Mouse (Mus musculus) right cerebral cortex, adult 2 months (tissue): ENCODE measurements at regions not wholly inside any gene's neighbourhood (a gene's known extent, or its start where the extent isn't known, plus 50 kb on each side); places are given as distances from the start of the nearest gene placed in this dataset.

Source experiments
- DNase-seq, 2 experiments: peaks; one replicate each; pipeline ENCODE4 v3.0.0; 2021 to 2022; ENCODE audit warnings: low spot score in 2 of 2

DNA sequence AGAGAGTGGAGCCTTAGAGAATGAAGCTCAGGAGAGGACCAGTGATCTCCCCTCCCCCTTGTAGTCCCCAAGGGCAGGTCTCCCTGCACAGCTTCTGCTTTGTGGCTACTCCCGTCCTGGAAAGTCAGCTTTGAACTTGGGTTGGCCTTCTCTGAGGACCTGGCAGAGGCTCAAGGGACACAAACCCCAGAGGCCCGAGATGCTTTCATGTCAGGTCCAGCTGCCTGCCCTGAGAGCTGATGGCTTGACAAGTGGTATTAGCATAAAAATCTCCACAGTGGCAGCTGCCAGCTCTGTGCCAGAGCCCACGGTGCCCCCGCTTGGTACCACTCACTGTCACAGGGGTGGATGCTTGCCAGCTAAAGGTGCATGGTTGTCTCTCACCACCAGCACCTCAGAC lies 173.8 kb upstream of the Gm4791 start:
- no peak for DNase-seq

DNA sequence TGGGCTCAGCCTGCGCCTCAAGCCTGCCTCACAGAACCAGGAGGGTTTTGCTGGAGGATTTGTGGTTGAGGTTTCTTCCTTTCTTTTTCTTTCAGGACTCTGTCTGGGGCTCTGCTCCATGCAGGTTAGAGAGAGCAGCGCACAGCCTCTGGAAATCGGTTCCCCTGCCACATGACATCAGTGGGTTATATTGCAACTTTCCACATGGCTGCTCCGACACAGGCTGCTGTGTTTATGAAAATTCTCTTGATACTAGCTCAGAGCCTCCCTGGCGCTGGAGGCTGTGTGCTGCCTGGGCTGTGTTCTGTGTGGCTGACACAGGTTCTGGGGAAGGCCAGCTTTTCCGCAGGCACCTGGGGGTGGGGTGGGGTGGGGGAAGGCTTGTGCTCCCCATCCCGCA lies 178.7 kb upstream of the Gm4791 start:
- DNase-seq = no peak

DNA sequence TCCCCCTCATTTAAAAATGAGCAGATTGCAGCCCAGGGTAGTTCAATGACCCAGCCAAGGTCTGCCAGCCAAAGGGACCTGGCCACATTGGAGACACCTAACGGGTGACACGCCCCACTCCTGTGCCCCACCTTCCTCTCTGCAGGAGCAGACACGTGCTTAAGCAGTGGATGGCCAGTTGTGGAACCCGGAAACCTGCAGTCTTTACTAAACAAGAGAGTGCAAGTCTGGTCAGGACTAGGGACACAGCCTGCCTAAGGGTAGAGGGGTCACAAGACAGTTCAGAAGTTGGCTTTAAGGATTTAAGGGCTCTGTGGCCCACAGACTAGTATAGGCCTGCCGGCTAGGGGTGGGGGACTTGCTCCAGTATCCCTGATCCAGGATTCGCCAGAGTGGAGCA lies 179.2 kb upstream of the Gm4791 start:
- no peak for DNase-seq

DNA sequence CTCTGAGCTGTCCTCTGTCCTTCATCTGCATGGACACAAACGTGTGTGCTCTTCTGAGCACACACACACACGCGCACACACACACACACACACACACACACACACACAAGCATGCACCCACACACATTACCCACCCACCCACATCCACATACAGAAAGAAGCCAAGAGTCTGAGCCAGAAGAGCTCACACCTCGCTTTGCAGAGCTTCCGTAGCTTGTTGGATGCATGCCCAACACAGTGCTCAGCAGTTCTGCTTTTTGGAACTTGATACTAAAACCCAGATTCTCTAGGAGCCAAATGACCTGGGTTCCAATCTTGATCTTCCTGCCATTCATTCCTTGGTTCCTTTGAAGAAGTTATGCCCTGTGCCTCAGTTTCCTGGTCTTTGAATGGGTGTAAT lies 182.4 kb upstream of the Gm4791 start:
- DNase-seq = peak; percentile 74 to 77

DNA sequence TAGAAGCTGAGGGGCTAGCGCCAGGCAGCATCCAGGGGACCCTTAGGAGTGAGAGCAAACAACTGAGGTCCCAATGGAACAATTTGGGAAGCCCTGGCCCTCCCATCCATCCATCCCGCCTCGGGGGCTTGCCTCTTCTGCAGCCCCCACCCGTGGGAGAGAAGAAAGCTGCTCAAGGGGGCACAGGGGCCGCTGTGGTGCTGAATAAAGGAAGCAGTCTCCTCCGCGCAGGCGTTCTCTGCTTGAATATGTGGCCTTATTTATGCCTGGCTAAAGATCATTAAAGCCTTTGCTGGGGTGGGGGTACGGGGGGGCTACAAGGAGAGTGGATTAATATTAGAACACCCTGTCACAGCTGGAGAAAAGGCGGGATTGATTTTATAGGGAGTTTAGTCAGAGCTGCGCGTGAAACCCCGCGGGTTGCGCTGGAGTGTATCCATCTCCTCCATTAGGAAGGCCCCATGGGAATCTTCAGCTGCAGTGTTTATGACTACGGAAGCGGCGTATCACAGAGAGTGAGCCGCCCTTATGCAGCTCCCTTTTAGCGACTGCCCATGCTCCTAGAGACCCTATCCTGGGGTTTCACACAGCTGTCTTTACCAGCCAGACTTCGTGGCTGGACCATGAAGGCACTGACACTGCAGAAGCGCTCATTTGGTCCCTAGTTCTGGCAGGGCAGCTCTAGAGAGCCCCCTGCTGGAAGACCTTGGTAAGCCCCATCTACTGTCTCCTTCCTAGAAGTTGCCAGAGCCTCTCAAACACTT lies 183.9 kb upstream of the Gm4791 start:
- DNase-seq = peak; percentile 80 to 89

DNA sequence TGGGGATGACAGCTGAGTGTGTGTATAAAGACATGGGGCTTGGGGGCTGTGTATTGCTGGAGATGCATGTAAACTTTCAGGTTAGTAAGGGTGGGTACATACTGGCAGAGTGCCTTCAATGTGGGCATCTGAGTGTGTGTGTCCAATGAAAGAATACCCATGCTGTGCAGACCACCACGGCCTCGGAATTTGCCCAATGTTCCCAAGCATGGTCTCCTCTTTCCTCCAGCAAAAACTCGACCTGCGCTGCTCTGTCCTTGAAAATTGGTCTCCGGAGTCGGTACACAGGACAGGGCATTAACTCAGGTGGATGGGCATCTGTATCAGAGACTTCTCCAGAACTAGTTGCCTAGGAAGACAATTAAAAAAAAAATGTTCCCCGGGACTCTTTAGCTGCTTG lies 188.3 kb upstream of the Gm4791 start:
- DNase-seq = no peak

DNA sequence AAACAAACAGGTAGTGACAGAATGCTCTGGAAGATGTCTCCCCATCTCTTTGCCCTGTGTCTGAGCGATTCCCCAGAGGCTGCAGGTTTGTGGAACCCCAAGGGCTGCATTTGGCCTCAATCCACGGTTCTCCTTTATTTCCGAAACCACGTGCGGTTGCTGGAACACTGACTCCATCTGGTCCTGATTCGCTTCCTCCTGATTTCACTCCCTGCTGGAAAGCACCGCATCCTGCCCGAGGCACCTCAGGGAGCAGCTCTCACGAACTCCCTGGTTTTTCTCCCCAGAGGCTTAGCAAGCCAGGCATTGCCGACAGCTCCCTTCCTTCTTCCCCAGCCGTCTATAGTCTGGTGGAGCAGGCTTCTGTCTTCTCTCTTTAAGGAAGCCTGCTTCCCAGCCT lies 203.1 kb upstream of the Gm4791 start:
- peak in 1 of 2 experiments; percentile 23 for DNase-seq

DNA sequence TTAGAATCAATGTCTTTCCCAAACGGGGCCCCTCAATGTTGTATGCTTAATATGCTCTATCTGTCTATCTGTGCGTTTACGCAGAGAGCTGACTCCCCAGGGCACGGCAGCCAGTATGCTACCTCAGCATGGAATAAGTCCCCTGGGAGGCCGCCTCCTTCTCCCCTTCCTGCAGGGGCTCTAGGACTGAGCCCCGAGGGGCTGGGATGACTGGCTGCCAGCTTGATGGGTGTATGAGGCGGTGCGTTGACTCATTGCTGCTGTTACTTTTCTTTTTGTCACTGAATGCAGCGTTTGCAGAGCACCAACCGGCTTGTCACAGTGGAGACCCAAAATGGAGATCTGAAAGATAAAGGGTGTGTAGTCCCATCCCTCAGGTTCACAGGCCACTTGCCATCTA lies 209.5 kb upstream of the Gm4791 start:
- DNase-seq = peak; percentile 56 to 64

DNA sequence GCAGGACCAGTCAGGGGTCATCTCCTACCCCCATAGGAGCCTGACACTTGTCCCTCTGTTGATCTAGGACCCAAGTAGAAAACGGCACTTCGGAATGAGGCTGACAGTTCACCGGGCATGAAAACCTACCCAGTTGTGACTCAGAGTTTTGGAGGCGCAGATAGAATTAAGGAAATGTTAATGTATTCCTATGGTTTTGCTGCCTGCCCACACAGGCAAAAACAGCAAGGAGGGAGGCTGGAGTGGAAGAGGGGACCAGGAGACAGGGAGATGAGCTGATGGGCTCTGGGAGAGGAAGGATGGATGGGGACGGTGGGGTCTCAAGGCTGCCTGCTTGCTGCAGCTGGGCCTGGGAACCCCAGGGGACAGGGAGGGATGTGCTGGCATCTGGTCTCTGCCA lies 210.1 kb upstream of the Gm4791 start:
- DNase-seq = peak; percentile 68

DNA sequence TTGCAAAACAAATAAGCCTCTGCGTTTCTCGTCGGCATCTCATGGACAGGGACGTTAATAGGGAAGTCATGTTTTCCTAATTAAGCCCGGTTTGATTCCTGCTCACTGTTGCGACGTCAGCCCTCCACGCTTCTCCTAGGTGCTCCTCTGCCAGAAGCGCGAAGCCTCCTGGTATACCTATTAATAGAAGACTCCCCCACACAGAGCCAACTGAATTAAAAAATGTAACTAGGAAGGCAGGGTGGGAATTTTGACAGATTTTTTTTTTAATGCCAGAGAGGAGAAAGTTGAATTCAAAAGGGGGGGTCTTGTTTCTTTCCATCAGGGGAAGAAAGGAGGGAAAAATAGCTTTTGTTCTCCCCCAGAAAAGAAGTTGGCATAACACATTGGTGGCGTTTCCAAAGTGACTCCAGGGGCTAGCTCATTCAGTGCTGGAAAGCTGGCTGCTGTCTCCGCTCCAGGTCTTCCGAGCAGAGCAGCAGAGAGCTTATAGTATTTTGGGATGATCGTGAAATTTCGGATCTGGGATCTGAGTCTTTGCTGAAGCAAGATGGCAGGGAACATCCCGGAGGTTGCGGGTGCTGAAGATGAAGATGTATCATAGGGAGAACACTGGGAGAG lies 214.1 kb upstream of the Gm4791 start:
- peak in 1 of 2 experiments; percentile 61 for DNase-seq

DNA sequence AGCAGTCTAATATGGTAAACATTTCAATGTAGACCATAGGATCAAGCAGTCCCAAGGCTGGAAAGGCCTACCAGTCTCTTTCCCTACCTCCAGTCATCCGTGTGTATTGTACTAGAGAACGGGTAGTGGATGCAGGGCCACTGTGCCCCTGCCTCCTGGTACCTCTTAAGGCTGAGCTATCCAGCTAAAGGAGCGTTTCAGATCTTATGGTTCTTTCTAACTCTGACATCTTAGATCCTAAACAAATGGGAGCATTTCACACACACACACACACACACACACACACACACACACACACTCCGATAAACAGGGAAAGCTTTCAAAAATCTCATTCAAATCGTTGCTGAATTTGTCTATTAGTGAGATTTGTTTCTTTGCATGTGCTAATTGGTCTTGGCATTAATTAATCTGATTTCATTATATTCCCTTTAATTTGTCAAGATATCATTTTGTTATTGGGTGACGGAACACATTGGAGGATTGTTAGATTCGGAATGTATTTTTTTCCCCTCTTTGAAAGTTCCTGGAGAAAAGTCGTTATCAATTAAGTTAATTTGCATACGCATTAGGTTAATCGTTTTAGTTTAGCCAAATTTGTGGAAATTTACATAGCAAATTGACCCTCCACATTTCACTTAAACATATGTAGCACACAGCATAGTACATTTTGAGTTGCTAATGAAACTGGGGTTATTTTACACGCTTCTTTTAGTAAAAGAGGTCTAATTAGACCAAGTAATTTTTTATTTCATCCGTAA lies 214.8 kb upstream of the Gm4791 start:
- DNase-seq = no peak

DNA sequence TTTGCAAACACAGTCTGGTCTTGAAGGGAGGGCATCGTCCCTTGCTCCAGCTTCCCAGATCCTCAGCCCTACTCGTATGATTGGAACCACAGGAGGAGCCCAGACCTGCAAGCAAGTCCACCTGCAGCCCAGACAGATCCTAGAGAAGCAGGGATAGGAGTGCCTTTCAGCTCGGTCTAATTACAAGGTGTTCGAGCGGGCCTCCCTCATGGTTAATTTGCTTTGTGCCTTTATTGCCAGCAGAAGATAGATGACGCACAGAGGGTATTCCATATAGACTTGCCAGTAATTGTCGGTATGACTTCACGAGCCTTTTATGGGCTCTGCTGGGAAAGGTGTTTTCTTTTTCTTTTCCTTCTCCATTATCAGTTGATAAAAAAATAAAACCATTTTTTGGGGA lies 216.9 kb upstream of the Gm4791 start:
- DNase-seq = no peak

DNA sequence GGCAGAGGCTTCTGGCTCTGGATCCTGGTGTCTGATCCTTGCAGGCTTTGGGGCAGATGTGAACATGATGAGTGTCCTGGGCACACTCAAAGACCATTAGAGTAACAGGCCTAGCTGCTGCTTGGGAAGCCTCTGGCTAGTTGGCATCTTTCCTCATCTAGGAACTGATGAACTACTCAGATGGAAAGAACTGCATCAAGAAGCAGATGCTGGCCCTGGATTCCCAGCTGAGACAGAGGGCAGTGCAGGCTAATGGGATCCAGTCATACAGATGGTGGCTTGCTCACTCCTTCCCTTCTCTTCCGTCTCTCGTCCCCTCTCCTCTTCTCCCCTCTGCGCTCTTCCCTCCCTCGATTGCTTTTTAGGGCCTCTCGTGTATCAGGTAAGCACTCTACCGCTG lies 219.8 kb upstream of the Gm4791 start:
- DNase-seq = no peak

DNA sequence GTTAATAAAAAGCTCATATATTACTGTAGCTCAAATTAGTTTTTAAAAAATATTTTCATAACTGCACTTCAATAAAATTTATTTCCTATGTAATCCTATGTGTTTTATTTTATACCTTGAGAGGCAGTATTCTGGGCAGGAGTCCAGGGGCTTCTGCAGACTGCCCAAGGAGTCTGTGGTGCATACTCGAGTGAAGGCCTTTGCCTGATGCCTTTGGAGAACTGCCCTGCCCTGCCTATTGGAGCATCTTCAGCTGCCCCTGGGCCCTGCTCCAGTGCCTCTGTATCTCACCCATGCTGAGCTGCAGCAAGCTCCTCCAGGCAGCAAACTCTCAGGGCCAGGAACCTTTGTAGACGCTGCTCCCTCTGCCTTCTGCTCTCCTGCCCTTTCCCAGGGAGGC lies 223.7 kb upstream of the Gm4791 start:
- DNase-seq = no peak

DNA sequence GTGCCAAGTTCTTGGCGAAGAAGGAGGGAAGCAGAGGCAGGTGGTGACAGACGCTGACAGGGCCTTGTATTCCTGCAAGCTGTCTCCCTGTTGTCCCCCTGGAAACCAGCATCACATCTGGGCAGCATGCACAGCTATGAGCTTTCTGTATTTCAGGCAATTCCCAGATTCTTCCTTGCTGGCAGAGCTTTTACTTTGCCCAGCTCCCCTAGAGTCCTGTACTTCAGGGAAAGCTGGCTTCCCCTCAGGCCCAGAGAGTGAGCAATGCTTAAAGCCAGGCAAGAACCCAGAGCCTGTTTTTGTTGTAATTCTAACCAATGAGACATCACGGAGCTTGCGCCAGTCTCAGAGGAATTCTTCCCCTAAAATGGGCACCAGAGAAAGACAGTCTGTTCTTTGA lies 238.3 kb upstream of the Gm4791 start:
- peak in 1 of 2 experiments; percentile 31 for DNase-seq

DNA sequence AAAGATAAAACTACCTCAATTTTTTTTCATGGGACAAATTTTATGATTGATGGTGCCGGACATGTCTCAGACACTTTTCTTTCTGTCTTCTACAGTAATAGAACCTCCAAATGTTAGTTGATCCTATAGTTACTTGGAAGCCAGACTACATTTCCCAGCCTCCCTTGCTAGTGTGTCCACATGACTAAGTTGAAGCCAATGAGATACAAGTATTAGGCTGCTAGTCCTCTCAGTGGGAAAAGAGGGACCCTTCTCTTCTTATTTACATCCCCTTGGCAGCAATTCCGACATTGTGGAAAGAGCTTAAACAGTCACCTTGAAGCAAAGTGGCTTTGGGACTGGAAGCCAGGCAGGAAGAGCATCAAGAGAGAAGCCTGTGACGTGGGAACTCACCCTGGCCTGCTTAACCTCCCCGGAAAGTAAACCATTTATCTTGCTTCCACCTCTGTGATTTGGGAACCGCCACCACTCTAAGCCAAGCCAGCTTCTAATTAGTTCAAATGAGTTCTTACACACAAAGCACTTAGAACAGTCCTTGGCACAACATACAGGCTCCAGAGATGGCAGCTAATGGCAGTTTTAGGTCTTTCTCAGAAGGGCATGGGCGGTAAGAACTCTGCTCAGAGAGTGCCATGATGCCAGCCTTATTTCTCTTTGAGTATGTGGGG lies 241.4 kb upstream of the Gm4791 start:
- DNase-seq = no peak

DNA sequence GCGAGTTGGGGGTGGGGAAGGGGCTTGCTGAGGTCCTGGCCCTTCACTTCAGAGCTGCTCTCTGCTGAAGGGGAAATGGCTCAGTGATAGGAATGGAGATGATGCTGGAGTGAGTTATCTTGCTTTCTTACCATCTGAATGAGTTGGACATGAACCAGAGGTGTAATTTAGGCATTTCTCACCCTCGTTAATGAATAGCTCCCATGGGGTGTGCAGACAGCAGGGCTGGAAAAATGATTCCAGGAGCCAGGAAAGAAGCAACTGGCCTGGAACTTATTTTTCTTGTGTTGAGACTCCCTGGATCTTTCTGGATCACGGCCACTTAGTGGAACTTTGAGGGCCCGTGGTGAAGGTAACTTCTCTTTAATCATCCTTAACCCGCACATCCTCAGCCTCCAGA lies 246.6 kb upstream of the Gm4791 start:
- no peak for DNase-seq

DNA sequence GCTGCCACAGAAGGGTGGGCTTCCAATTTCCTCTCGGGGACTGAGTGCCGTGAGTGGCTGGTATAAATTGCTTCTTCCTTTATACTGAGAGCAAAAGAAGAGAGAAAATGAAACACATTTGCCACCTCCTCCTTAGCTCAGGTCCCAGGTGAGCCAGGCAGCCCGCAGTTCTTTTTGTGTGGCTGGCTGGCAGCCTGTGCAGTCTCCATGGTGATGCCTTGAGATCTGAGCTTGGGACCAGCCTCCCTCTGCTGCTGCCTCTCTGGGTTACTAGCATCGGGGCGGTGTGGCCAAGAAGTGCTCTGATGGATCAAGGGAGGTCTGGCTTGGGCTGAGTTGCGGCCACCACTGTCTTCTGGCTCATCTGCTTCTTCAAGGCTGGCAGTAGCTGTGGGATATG lies 249.1 kb upstream of the Gm4791 start:
- peak; percentile 31 to 40 for DNase-seq

DNA sequence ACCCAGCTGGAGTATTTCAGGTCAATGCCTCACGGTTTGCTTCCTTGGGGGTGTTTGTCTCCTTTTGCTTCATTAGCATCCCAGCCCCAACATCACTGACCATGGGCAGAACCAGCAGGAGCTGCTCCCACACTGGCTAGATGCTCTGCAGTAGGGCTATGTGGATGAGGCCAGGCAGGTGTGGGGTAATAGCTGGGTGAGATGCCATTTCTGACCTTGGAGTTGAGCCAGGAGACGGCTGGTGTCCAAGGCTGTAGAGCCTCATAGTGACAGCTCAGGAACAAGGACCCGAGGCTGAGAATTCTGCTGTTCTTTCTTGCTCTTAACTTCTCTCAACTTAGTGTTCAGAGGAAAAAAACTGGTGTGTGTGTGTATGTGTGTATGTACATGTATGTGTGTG lies 252.3 kb upstream of the Gm4791 start:
- no peak for DNase-seq

DNA sequence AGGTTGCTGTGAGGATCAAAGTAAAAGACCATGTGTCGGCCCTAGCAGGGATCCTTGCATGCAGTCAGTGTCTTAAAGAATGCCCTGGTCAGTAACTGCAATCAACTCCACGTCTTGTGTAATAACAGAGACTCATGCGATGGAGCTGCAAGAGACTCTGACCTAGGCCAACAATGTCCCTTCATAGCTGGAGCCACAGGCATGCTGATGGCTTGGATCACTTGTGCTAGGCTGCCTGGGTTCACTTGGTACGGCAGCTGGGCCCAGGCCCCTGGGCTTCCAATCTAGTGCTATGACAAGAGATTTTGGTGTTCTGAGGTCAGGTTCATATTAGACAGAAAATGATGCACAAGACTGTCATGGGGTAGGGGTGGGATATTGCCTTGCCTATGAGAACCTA lies 258.0 kb upstream of the Gm4791 start:
- DNase-seq = no peak

DNA sequence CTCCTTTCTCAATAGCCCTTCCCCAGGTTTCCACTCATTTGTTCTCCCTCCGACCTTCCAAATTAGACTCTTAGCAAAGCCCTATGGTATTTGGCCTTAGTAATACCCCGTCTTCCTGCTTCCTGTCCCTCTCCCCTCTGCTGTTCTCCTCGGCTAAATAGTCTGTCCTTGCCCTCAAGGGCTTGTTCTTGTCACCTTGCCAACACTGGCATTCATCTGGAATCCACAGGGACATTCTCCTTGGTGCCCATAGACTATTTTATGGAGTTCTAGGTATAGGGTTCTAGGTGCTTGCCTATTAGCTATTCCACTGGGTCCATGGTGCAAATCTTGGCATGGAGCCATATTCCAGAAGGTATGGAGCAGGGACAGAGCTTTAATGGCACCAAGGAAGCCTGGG lies 259.2 kb upstream of the Gm4791 start:
- no peak for DNase-seq

DNA sequence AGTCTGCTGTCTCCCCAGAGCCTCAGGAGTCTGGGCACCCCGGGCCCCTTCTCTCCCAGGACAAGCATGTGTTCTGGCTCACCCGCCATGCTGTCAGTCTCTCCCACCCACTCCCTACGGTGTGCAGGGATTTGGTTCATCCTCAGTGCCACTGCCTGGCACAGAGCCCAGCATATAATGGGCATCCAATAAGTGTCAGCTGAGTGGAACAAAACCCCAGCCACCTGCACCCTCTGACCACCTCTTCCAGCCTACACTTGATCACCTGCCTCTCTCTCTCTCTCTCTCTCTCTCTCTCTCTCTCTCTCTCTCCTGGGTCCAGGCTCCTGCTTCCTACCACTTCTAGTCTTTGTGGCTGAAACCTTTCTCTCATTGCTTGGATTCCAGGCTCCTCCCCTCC lies 259.9 kb upstream of the Gm4791 start:
- no peak for DNase-seq
